Mouse (Mus musculus) CH12.LX (cell line): Measurements from ENCODE around the gene Carnmt1. TPM values are rescaled to one million over a fixed set of nuclear protein-coding genes. Genes with fewer than 3 reads are reported as not detected.

Experiments used
- DNase-seq: peaks from one replicate; pipeline ENCODE4 v3.0.0-alpha.2; 2013; ENCODE audit errors: extremely low read depth
- H3K27ac ChIP-seq: 2 replicates; pipeline ENCODE4 v1.5.1; 2012; ENCODE audit warnings: low read depth, mild to moderate bottlenecking, control low read depth, moderate library complexity; ENCODE audit not compliant: insufficient read depth
- H3K27me3 ChIP-seq: replicated peaks from 2 replicates; pipeline ENCODE3; 2012; ENCODE audit warnings: inconsistent platforms
- H3K36me3 ChIP-seq, 2 experiments: replicated peaks in 1 of 2; 2 replicates each; pipeline versions ENCODE3 to v1.6.1; 2012; ENCODE audit warnings: inconsistent platforms in 1 of 2, low read length in 1 of 2, mild to moderate bottlenecking in 1 of 2, mixed read lengths in 1 of 2, moderate library complexity in 1 of 2; ENCODE audit not compliant: control insufficient read depth in 1 of 2, insufficient read depth in 1 of 2
- H3K4me1 ChIP-seq, 2 experiments: 2 replicates each; pipeline ENCODE4 v1.6.1; 2012; ENCODE audit warnings: inconsistent platforms in 1 of 2, moderate library complexity in 1 of 2; ENCODE audit not compliant: insufficient read depth in 2 of 2, control insufficient read depth in 1 of 2
- H3K4me2 ChIP-seq: 2 replicates; pipeline ENCODE4 v1.6.1; 2012; ENCODE audit warnings: low read depth, mild to moderate bottlenecking, control low read depth; ENCODE audit not compliant: poor library complexity, insufficient read depth, severe bottlenecking
- H3K4me3 ChIP-seq, 3 experiments: fragments of 150-350 bp in 1 of 3; sonication (generic) in 1 of 3; replicated peaks in 1 of 3; 2 replicates each; pipeline versions ENCODE3 to v1.5.1; 2011 to 2012; ENCODE audit warnings: low read depth in 2 of 3, low read length in 2 of 3, mild to moderate bottlenecking in 2 of 3, moderate library complexity in 2 of 3, control low read depth in 1 of 3, improper control_type of control experiment in 1 of 3, inconsistent platforms in 1 of 3, mixed read lengths in 1 of 3; ENCODE audit not compliant: poor library complexity in 1 of 3
- H3K79me2 ChIP-seq: replicated peaks from 2 replicates; pipeline ENCODE4 v1.6.1; 2012; ENCODE audit warnings: mild to moderate bottlenecking, moderate library complexity; ENCODE audit not compliant: control insufficient read depth, poor library complexity, insufficient read depth, severe bottlenecking; ENCODE audit errors: extremely low read depth
- H3K9ac ChIP-seq: 2 replicates; pipeline ENCODE4 v1.6.1; 2012; ENCODE audit warnings: low read depth, mild to moderate bottlenecking, control low read depth, moderate library complexity; ENCODE audit not compliant: insufficient read depth
- H3K9me3 ChIP-seq: replicated peaks from 2 replicates; pipeline ENCODE3; 2012; ENCODE audit warnings: low read length, inconsistent platforms, mixed read lengths
- BHLHE40 ChIP-seq: IDR thresholded peaks from 2 replicates; pipeline ENCODE4 v1.6.1; 2011; ENCODE audit warnings: mild to moderate bottlenecking, low read depth, low read length, improper control_type of control experiment
- CHD1 ChIP-seq: IDR thresholded peaks from 2 replicates; pipeline ENCODE4 v1.6.1; 2012; ENCODE audit warnings: low read depth, low read length, improper control_type of control experiment, inconsistent platforms
- CHD2 ChIP-seq: IDR thresholded peaks from 2 replicates; pipeline ENCODE4 v1.6.1; 2011; ENCODE audit warnings: low read length, improper control_type of control experiment
- CTCF ChIP-seq, 2 experiments: IDR thresholded peaks in 1 of 2; conservative IDR thresholded peaks in 1 of 2; 2 replicates each; pipeline ENCODE4 v1.5.1; 2011 to 2012; ENCODE audit warnings: low read depth in 2 of 2, low read length in 2 of 2, improper control_type of control experiment in 1 of 2, inconsistent platforms in 1 of 2, mild to moderate bottlenecking in 1 of 2, moderate library complexity in 1 of 2
- E2F4 ChIP-seq: IDR thresholded peaks from 2 replicates; pipeline ENCODE4 v1.6.1; 2011; ENCODE audit warnings: low read depth, low read length, improper control_type of control experiment; ENCODE audit not compliant: insufficient replicate concordance
- EP300 ChIP-seq: IDR thresholded peaks from 2 replicates; pipeline ENCODE4 v1.6.1; 2011; ENCODE audit warnings: low read length, improper control_type of control experiment
- ETS1 ChIP-seq: conservative IDR thresholded peaks from 2 replicates; pipeline ENCODE4 v1.6.1; 2012; ENCODE audit warnings: low read depth, mild to moderate bottlenecking, inconsistent platforms, low read length, improper control_type of control experiment, moderate library complexity
- HCFC1 ChIP-seq: IDR thresholded peaks from 2 replicates; pipeline ENCODE4 v1.6.1; 2012; ENCODE audit warnings: low read depth, mild to moderate bottlenecking, inconsistent platforms, low read length, improper control_type of control experiment
- IRF4 ChIP-seq: IDR thresholded peaks from 2 replicates; pipeline ENCODE4 v1.6.1; 2014; ENCODE audit warnings: low read depth, mild to moderate bottlenecking, inconsistent platforms, low read length, improper control_type of control experiment
- JUN ChIP-seq: IDR thresholded peaks from 2 replicates; pipeline ENCODE4 v1.6.1; 2011; ENCODE audit warnings: low read depth, mild to moderate bottlenecking, low read length, improper control_type of control experiment, moderate library complexity; ENCODE audit not compliant: insufficient read depth
- MAFK ChIP-seq: IDR thresholded peaks from 2 replicates; pipeline ENCODE4 v1.6.1; 2011; ENCODE audit warnings: low read length, improper control_type of control experiment; ENCODE audit not compliant: insufficient replicate concordance
- MAX ChIP-seq: IDR thresholded peaks from 2 replicates; pipeline ENCODE4 v1.6.1; 2011; ENCODE audit warnings: low read length, improper control_type of control experiment
- MAZ ChIP-seq: IDR thresholded peaks from 2 replicates; pipeline ENCODE4 v1.6.1; 2012; ENCODE audit warnings: low read depth, mild to moderate bottlenecking, inconsistent platforms, low read length, improper control_type of control experiment, moderate library complexity
- MEF2A ChIP-seq: IDR thresholded peaks from 2 replicates; pipeline ENCODE4 v1.6.1; 2014; ENCODE audit warnings: low read depth, mild to moderate bottlenecking, inconsistent platforms, low read length, improper control_type of control experiment, borderline replicate concordance
- MXI1 ChIP-seq: IDR thresholded peaks from 2 replicates; pipeline ENCODE4 v1.6.1; 2011; ENCODE audit warnings: mild to moderate bottlenecking, low read depth, low read length, improper control_type of control experiment
- MYC ChIP-seq: IDR thresholded peaks from 2 replicates; pipeline ENCODE4 v1.6.1; 2011; ENCODE audit warnings: low read depth, mild to moderate bottlenecking, improper control_type of control experiment, low read length
- NRF1 ChIP-seq: IDR thresholded peaks from 2 replicates; pipeline ENCODE4 v1.6.1; 2014; ENCODE audit warnings: low read depth, mild to moderate bottlenecking, inconsistent platforms, low read length, improper control_type of control experiment, moderate library complexity
- POLR2A ChIP-seq: IDR thresholded peaks from 2 replicates; pipeline ENCODE4 v1.6.1; 2011; ENCODE audit warnings: low read depth, mild to moderate bottlenecking, improper control_type of control experiment, low read length
- POLR2AphosphoS2 ChIP-seq: IDR thresholded peaks from 2 replicates; pipeline ENCODE4 v1.6.1; 2011; ENCODE audit warnings: low read depth, low read length, improper control_type of control experiment
- RAD21 ChIP-seq: IDR thresholded peaks from 2 replicates; pipeline ENCODE4 v1.6.1; 2011; ENCODE audit warnings: low read depth, mild to moderate bottlenecking, low read length, improper control_type of control experiment, moderate library complexity
- RCOR1 ChIP-seq: conservative IDR thresholded peaks from 2 replicates; pipeline ENCODE4 v1.6.1; 2012; ENCODE audit warnings: low read depth, mild to moderate bottlenecking, inconsistent platforms, low read length, improper control_type of control experiment
- SIN3A ChIP-seq: IDR thresholded peaks from 2 replicates; pipeline ENCODE4 v1.6.1; 2012; ENCODE audit warnings: low read length, improper control_type of control experiment, inconsistent platforms
- TCF12 ChIP-seq: IDR thresholded peaks from 2 replicates; pipeline ENCODE4 v1.6.1; 2014; ENCODE audit warnings: low read depth, mild to moderate bottlenecking, inconsistent platforms, low read length, improper control_type of control experiment
- USF2 ChIP-seq: conservative IDR thresholded peaks from 2 replicates; pipeline ENCODE4 v1.6.1; 2011; ENCODE audit warnings: low read depth, low read length, improper control_type of control experiment
- ZMIZ1 ChIP-seq: IDR thresholded peaks from 2 replicates; pipeline ENCODE4 v1.6.1; 2012; ENCODE audit warnings: low read depth, mild to moderate bottlenecking, inconsistent platforms, low read length, improper control_type of control experiment
- dilution Hi-C: fragments of 300-500 bp; cut with MboI; formaldehyde crosslinking; loops from 2 replicates; pipeline ENCODE4 v1.14.3; 2020; ENCODE audit warnings: low sequenced_read_pairs; ENCODE audit not compliant: extremely low pct_unique_long_range_greater_than_20kb, extremely low pct_ligation_motif_present
- in situ Hi-C: fragments of 300-500 bp; cut with MboI; formaldehyde crosslinking; loops from 3 replicates; pipeline ENCODE4 v1.14.3; 2019; ENCODE audit warnings: low sequenced_read_pairs, low pct_ligation_motif_present, low pct_unique_long_range_greater_than_20kb, mixed read lengths
- polyA plus RNA-seq: library from polyadenylated mRNA; unstranded; fragments of >175 nt; gene quantifications from 2 replicates; pipeline ENCODE4 v1.2.1, GENCODE M21; 2012; ENCODE audit warnings: low read depth; ENCODE audit not compliant: insufficient read length
- total RNA-seq, 2 experiments: library from RNA; depleted of rRNA; stranded (reverse); fragments of 300-350 nt in 1 of 2; fragments of >200 nt in 1 of 2; gene quantifications; 2 replicates each; pipeline ENCODE4 v1.2.3; 2012 to 2014

The Carnmt1 gene
- total and polyA plus RNA-seq, 3 experiments = 17.6 to 47.1 (median 41.7) TPM

GRCm38 (mm10) chr19:18649955-18650354 is 20.6 kb upstream of the Carnmt1 start:
- DNase-seq = no peak
- H3K79me2 ChIP-seq = no peaks in the 10 kb centered on the region
- H3K27me3 ChIP-seq = no peaks in the 10 kb centered on the region
- TF ChIP-seq MAFK (peak; percentile 83), E2F4 (no peak)
- TF ChIP-seq, all 38 proteins: peak for 1
- peaks cover 1 to 6% of the 10 kb centered on the region in 2 experiments for H3K36me3 ChIP-seq
- H3K9ac ChIP-seq = no peak overlapping the region
- H3K4me1 ChIP-seq = peaks cover 26 to 53% of the 10 kb centered on the region in 2 experiments
- H3K9me3 ChIP-seq = no peaks in the 10 kb centered on the region
- in situ Hi-C loops (no loop called here), dilution Hi-C loops (no loop called here)
- H3K4me3 ChIP-seq = no peak overlapping the region
- no peak overlapping the region for H3K27ac ChIP-seq
- H3K4me2 ChIP-seq = no peak overlapping the region

DNA sequence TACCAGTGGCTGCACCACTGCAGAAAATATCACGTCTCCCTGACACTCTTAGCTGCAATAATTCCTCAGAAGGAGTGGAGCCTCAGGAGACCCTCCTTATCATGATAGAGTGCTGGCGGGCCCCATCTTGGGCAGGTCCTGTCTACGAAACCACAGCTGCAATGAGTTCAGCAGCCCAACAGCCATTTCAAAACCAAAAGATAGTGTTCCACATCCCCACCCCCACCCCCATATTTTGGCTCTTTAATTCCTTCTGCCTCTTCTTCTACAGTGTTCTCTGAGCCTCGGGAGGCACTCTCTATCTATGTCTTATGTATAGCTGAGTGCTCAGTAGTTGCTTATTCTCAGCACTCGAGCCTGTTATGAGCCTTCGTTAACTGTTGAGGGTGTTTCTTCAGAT is 20.1 kb upstream of the Carnmt1 start:
- H3K4me3 ChIP-seq = no peak overlapping the region
- H3K9me3 ChIP-seq = no peaks in the 10 kb centered on the region
- no peaks in the 10 kb centered on the region for H3K79me2 ChIP-seq
- no peak overlapping the region for H3K27ac ChIP-seq
- no peak overlapping the region for H3K9ac ChIP-seq
- H3K36me3 ChIP-seq = peaks cover 0 to 4% of the 10 kb centered on the region in 2 experiments
- H3K4me1 ChIP-seq = peaks cover 26 to 53% of the 10 kb centered on the region in 2 experiments
- no peaks in the 10 kb centered on the region for H3K27me3 ChIP-seq
- dilution Hi-C loops = no loop called here
- H3K4me2 ChIP-seq = no peak overlapping the region
- in situ Hi-C loops = no loop called here
- TF ChIP-seq CHD2 (peak; percentile 28; the same call in 1 of the 2 replicates), RAD21 (no peak), TCF12 (0 out of 2 replicates have a peak, but pooled peaks have one; percentile 30), MAFK (no peak), IRF4 (peak; percentile 21; the same call in 1 of the 2 replicates)
- DNase-seq = no peak

DNA sequence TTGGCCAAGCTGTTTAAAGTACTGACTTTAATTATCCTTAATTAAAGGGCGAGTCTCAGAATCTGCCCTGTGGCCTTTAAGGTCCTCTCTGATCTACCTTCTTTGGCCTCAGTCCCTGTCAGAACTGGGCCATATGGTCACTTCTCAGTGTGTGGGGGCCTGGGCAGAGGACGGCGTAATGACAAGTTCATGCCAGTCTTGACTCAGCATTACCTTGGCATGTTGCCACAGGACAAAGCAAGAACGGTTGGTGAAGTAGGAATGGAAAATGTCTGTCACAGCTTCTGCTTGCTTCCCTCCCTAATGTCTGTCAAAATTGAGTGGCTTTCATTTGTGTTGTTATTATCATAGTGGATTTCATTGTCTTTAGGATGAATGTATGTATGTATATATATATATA is 18.0 kb upstream of the Carnmt1 start:
- Histone ChIP-seq H3K9ac (no peak overlapping the region), H3K27ac (peak overlapping the region; percentile 51), H3K4me3 (no peak overlapping the region), H3K36me3 (peaks cover 0 to 4% of the 10 kb centered on the region in 2 experiments), H3K4me2 (no peak overlapping the region), H3K79me2 (no peaks in the 10 kb centered on the region), H3K4me1 (peaks cover 18 to 45% of the 10 kb centered on the region in 2 experiments), H3K9me3 (no peaks in the 10 kb centered on the region), H3K27me3 (no peaks in the 10 kb centered on the region)
- DNase-seq = peak; percentile 31
- dilution Hi-C loops = no loop called here
- in situ Hi-C loops = no loop called here
- TF ChIP-seq MEF2A (peak; percentile 69; the same call in 1 of the 2 replicates), MAZ (0 out of 2 replicates have a peak, but pooled peaks have one; percentile 58), TCF12 (peak; percentile 61), NRF1 (0 out of 2 replicates have a peak, but pooled peaks have one; percentile 15), BHLHE40 (peak; percentile 50), SIN3A (peak; percentile 78), JUN (peak; percentile 72), MYC (peak; percentile 36; the same call in 1 of the 2 replicates), E2F4 (no peak), POLR2AphosphoS2 (no peak), RCOR1 (peak; percentile 75; the same call in 1 of the 2 replicates), CTCF (conservative IDR thresholded peaks at IDR 0.05 in 1 of 2, IDR thresholded peaks at IDR 0.05 in 1 of 2; ENCODE audit: low read depth in 2 of 2, low read length in 2 of 2) (no peak), MAFK (peak; percentile 73; the same call in 1 of the 2 replicates), MAX (0 out of 2 replicates have a peak, but pooled peaks have one; percentile 42), CHD1 (peak; percentile 87; the same call in 1 of the 2 replicates), ZMIZ1 (no peak), USF2 (no peak), POLR2A (no peak), MXI1 (peak; percentile 62; the same call in 1 of the 2 replicates), HCFC1 (0 out of 2 replicates have a peak, but pooled peaks have one; percentile 17), ETS1 (peak; percentile 75; the same call in 1 of the 2 replicates), EP300 (peak; percentile 91)
